Mouse (Mus musculus): Measurements from ENCODE around the gene Isl2.

- TF ChIP-seq CTCF (IDR thresholded peaks at IDR 0.05; ENCODE audit: low read depth, low read length) (no peak), TAL1 (conservative IDR thresholded peaks at IDR 0.05; ENCODE audit: low read depth, low read length) (no peak), GATA1 (IDR thresholded peaks at IDR 0.05; ENCODE audit: borderline replicate concordance, low read length) (no peak)
These were observed 16.5 kb downstream of the Isl2 start for GRCm38 (mm10) chr9:55554986-55555385.
